Mouse (Mus musculus): ENCODE results near the gene Clock.

DNA sequence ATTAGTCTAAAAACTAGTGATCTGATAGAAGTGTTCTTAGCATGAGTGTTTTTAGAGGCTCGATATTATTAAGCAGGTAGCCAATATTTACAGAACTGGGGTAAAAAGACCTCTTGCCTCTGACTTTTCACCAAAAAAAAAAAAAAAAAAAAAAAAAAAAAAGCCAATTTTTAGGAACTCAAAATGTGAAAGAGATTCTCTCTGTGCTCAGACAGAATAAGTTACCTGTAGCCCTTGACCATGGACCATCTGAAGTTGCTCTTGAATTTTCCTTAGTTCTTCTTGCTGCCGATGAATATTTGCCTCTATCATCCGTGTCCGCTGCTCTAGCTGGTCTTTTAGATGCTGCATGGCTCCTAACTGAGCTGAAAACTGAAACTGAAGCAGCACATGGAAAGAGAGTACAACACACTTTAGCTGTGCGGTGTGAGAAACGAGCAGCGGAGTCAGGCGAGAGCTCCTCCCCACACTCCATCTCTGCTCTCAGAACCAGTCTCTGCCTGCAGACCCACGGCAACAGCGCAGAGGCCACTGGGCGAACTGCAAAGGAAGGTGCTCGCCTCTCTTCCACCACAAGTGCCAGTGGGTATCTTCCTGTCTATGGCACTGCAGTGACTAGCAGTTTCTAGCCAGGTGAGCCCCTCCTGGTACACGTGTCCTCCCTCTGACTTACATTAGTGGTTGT is 73.3 kb downstream of the Clock start:
- TF ChIP-seq POLR2A (IDR thresholded peaks at IDR 0.05; ENCODE audit: low read depth, low read length) (no peak), CTCF (IDR thresholded peaks at IDR 0.05; ENCODE audit: borderline replicate concordance, insufficient read depth, low read length) (no peak)
